Mouse (Mus musculus) monocyte, adult 59 days (primary cell): ENCODE measurements around the gene Sbpl. TPM values are rescaled to one million over a fixed set of nuclear protein-coding genes. Genes with fewer than 3 reads are reported as not detected.

Source experiments
- total RNA-seq, 2 experiments: library from RNA; stranded (reverse); gene quantifications; one replicate each; pipeline ENCODE4 v1.2.4; 2023

The Sbpl gene
- not detected for total RNA-seq

DNA sequence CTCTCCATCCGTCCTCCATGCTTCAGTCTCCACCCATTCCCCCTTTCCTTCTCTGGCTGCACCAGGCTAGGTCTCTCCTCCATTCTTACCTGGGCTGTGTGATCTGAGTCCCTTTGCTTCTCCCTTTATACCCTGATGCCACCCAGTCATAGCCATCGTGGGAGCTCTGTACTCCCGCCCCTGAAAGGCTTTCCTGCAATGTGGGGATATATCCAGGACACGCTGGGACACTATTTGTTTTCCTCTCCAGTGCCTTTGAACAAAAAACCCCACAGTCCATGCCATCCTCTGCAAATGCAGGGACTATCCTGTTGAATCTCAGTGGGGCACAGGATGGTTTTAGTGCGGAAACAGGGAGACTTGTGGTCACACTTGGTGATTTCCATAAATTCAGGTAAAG, at the start of gene Sbpl:
TSS of gene Sbpl (minus strand) at position 101 of the 400 bp plus-strand sequence.

DNA sequence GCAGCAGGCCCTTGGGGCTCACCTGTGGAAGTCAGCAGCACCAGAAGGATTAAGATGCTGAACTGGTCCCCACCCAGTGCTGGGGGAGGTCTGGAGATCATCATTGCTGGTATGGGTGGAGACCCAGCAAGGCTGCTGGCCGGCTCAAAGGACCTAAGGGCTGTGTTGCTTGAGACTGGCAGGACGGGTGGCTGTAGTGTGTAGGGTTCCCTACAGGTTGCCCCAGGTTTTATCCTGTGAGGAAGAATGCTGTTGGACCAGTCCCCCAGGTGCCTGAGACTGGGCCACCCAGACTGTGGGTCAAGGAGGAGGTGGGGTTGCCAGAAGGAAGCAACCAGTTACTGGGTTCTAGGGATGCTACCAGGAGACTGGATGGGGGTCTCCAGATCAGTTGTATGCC, 42.8 kb upstream of the Sbpl start, which contains the start of gene Prss22:
TSS of gene Prss22 (minus strand) at position 200 of the 400 bp plus-strand sequence.

DNA sequence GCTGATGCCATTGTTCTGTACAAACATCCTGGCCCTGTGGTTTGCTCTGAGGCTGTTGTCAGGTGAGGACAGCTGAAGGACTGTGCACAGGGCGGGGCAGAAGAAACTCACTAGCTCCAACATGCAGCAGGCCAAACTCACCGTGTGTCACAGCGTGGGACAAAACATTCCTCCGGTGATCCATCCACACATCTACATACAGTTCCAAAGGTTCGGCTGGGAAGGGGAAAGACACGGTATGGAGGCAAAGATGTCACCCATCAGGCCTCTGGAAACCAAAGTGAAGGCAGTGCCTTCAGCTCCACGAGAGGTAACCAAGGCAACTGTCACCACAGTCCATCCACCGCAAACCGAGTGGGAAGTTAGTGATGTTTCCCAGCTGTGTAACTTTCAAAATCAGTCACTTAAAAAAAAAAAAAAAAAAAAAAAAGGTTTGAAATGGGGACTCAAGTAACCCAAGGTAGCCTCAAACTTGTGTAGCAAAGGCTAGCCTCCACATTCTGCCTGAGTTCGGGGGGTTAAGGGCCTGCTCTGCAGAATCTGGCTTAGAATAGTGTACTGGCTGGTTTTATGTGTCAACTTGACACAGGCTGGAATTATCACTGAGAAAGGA, 25.3 kb upstream of the Sbpl start, which contains the start of gene Prss30:
TSS of gene Prss30 (minus strand) at position 270 of the 613 bp plus-strand sequence.

DNA sequence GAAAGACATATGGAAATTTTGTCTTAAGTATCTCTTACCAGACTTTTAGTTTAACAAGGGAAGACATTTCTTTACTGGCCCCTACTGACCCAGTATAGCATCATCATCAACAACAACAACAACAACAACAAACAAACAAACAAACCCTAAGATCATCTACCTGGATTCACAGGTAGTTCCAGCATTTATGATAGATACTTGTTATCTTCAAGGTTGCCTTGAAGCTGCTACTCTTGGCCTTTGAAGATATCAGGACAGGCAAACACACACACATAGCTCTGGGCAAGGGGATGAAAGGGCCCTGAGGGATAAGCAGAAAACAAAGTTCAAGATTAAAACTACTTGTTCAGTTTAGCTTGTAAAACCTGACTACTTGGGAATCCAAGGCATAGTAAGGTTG, 13.7 kb downstream of the Sbpl start, which contains the start of gene Sbp:
TSS of gene Sbp (plus strand) at position 301 of the 400 bp plus-strand sequence.

DNA sequence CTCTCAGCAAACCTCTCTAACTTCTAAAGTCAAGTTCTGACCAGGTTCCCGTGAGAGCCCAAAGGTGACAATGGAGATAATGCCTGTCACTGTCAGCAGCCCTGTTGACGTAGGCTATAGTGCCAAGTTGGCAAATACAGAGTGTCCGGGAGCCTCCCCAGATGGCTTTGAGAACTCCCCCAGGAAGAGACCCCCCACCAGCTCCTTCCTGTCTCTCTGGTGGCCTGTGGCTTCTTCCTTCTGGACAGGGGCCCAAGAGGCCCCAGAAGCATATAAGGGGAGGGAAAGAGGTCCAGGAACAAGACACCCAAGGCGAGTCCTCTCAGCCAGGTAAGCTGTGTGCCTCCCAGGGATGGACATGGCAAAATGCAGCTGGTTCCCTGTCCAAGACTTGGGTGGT, 37.9 kb downstream of the Sbpl start, which contains the start of gene Dcpp3:
TSS of gene Dcpp3 (plus strand) at position 301 of the 400 bp plus-strand sequence.

Other genes with a start within 250 kb of the Sbpl start
- gene 1520401A03Rik, start 232.5 kb downstream of the Sbpl start, total RNA-seq, result not detected
- gene Pkmyt1, start 228.9 kb downstream of the Sbpl start, total RNA-seq, result 1 to 10 TPM; 3.3 to 3.7 TPM
- gene Paqr4, start 214.4 kb downstream of the Sbpl start, total RNA-seq, result 1 to 10 TPM; 2.3 to 3.2 TPM
- not detected for gene Kremen2, start 209.4 kb downstream of the Sbpl start, total RNA-seq
- 10 to 100 TPM; 12.9 to 14.0 TPM for gene Flywch1, start 183.7 kb downstream of the Sbpl start, total RNA-seq
- gene Flywch2, start 169.2 kb downstream of the Sbpl start, total RNA-seq, result not detected
- 100 to 1,000 TPM; 847 to 887 TPM for gene Srrm2, start 164.7 kb downstream of the Sbpl start, total RNA-seq
- 100 to 1,000 TPM; 156 to 174 TPM for gene Elob, start 126.1 kb downstream of the Sbpl start, total RNA-seq
- not detected for gene Prss33, start 119.2 kb downstream of the Sbpl start, total RNA-seq
- not detected for gene Prss32, start 111.4 kb downstream of the Sbpl start, total RNA-seq
- gene Prss41, start 111.1 kb downstream of the Sbpl start, total RNA-seq, result not detected
- gene Prss21, start 87.2 kb downstream of the Sbpl start, total RNA-seq, result not detected
- gene Dcpp1, start 74.4 kb downstream of the Sbpl start, total RNA-seq, result not detected
- gene Dcpp2, start 74.4 kb downstream of the Sbpl start, total RNA-seq, result not detected
- gene Dcpp3, start 37.8 kb downstream of the Sbpl start, total RNA-seq, result not detected
- not detected for gene Sbp, start 13.6 kb downstream of the Sbpl start, total RNA-seq
- 1 to 10 TPM; 3.1 to 3.4 TPM for gene Prss30, start 25.3 kb upstream of the Sbpl start, total RNA-seq
- gene Prss22, start 42.8 kb upstream of the Sbpl start, total RNA-seq, result not detected
- not detected for gene Prss27, start 82.9 kb upstream of the Sbpl start, total RNA-seq
- gene Kctd5, start 118.2 kb upstream of the Sbpl start, total RNA-seq, result 10 to 100 TPM; 16.8 to 19.2 TPM
- 10 to 100 TPM; 44.5 to 51.8 TPM for gene Pdpk1, start 195.7 kb upstream of the Sbpl start, total RNA-seq
- gene Amdhd2, start 208.5 kb upstream of the Sbpl start, total RNA-seq, result 10 to 100 TPM; 62.8 to 72.6 TPM
- gene Atp6v0c, start 214.4 kb upstream of the Sbpl start, total RNA-seq, result 100 to 1,000 TPM; 462 to 465 TPM